Mouse (Mus musculus) lung, adult 2 months (tissue): ENCODE measurements around the gene Smurf1.

Source experiments
- CTCF ChIP-seq: fragments of 200-500 bp; IDR thresholded peaks from 2 replicates; pipeline ENCODE4 v1.5.1; 2011; ENCODE audit warnings: mild to moderate bottlenecking, low read length, control low read depth; ENCODE audit not compliant: insufficient read depth
- POLR2A ChIP-seq: fragments of 200-500 bp; IDR thresholded peaks from 2 replicates; pipeline ENCODE4 v1.6.1; 2011; ENCODE audit warnings: low read depth, mild to moderate bottlenecking, control low read depth, low read length, borderline replicate concordance; ENCODE audit errors: extremely low read depth

DNA sequence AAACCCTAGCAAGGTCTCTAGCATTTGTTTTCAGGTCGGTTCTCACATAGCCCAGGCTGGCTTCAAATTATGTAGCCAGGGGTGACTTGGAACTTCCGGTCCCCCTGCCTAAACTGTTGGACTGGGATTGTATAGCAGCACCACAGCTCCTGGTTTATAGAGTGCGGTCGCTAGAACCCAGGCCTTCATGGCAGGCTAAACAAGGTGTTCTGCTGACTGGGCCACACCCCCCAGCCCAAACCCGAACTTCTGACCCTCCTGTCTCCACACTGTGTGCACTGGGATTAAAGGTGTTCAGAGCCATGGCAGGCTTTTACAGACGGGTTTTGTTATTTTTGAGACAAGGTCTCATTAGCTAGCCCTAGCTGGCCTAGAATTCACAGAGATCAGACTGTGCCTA lies 13.5 kb upstream of the Smurf1 start:
- TF ChIP-seq CTCF: no peak
- no peak for TF ChIP-seq POLR2A
